Mouse (Mus musculus): ENCODE results near the gene Tmem131. TPM values are rescaled to one million over a fixed set of nuclear protein-coding genes. Genes with fewer than 3 reads are reported as not detected.
"Not testable (repeated sequence)": the region's sequence is repeated elsewhere in the genome, so short reads cannot be mapped to it uniquely, and the experiment has no call there.

The Tmem131 gene
- polyA plus RNA-seq, 1 experiment from 2014 or later, result 14.7 TPM

- no peak for ATAC-seq (ENCODE audit: insufficient number of reproducible peaks, low FRiP score, low TSS enrichment, low read depth)
- WGBS, result 19% methylated on average over 7 of the region's 7 CpGs
Observed at GRCm38 (mm10) chr1:36914455-36915199, 28.8 kb downstream of the Tmem131 start.

GRCm38 (mm10) chr1:36913806-36914205 lies 29.7 kb downstream of the Tmem131 start:
- Histone ChIP-seq H3K4me2 (replicated peaks) (no peak overlapping the region), H3K4me1 (peaks cover 21% of the 10 kb centered on the region), H3K9me3 (replicated peaks) (no peaks in the 10 kb centered on the region), H3K27ac (replicated peaks) (no peak overlapping the region), H3K27me3 (no peaks in the 10 kb centered on the region), H3K9ac (no peak overlapping the region), H3K36me3 (no peaks in the 10 kb centered on the region), H3K4me3 (replicated peaks) (no peak overlapping the region)
- no peak for ATAC-seq (ENCODE audit: insufficient number of reproducible peaks, low FRiP score, low TSS enrichment, low read depth)
- WGBS, result 87% methylated on average over 7 of the region's 7 CpGs

More at GRCm38 (mm10) chr1:36914455-36915199, 28.8 kb downstream of the Tmem131 start:
- peak overlapping the region; percentile 49; the same call in 1 of the 2 replicates for H3K27ac ChIP-seq (replicated peaks)
- H3K4me2 ChIP-seq (replicated peaks), result no peak overlapping the region
- H3K9ac ChIP-seq, result no peak overlapping the region
- H3K4me1 ChIP-seq, result peaks cover 24% of the 10 kb centered on the region
- H3K36me3 ChIP-seq, result no peaks in the 10 kb centered on the region
- H3K4me3 ChIP-seq (replicated peaks), result no peak overlapping the region
- no peaks in the 10 kb centered on the region for H3K27me3 ChIP-seq
- H3K9me3 ChIP-seq (replicated peaks), result no peaks in the 10 kb centered on the region

GRCm38 (mm10) chr1:36912239-36912638 lies 31.2 kb downstream of the Tmem131 start:
- 100% methylated on average over 1 of the region's 1 CpGs for WGBS
- Histone ChIP-seq H3K9ac (no peak overlapping the region), H3K27me3 (no peaks in the 10 kb centered on the region), H3K27ac (replicated peaks) (no peak overlapping the region), H3K4me1 (peaks cover 21% of the 10 kb centered on the region), H3K4me3 (replicated peaks) (no peak overlapping the region), H3K4me2 (replicated peaks) (no peak overlapping the region), H3K36me3 (no peaks in the 10 kb centered on the region), H3K9me3 (replicated peaks) (no peaks in the 10 kb centered on the region)
- no peak for ATAC-seq (ENCODE audit: insufficient number of reproducible peaks, low FRiP score, low TSS enrichment, low read depth)

- no peak for ATAC-seq (ENCODE audit: insufficient number of reproducible peaks, low FRiP score, low TSS enrichment, low read depth)
- Histone ChIP-seq H3K4me1 (peaks cover 21% of the 10 kb centered on the region), H3K9me3 (replicated peaks) (no peaks in the 10 kb centered on the region), H3K4me3 (replicated peaks) (no peak overlapping the region), H3K4me2 (replicated peaks) (no peak overlapping the region), H3K36me3 (no peaks in the 10 kb centered on the region), H3K9ac (no peak overlapping the region), H3K27ac (replicated peaks) (no peak overlapping the region), H3K27me3 (no peaks in the 10 kb centered on the region)
- 89% methylated on average over 3 of the region's 3 CpGs for WGBS
Observed at GRCm38 (mm10) chr1:36911603-36912002, 31.9 kb downstream of the Tmem131 start.

- Histone ChIP-seq H3K9ac (no peak overlapping the region), H3K4me2 (replicated peaks) (no peak overlapping the region), H3K27ac (replicated peaks) (no peak overlapping the region), H3K4me3 (replicated peaks) (no peak overlapping the region), H3K9me3 (replicated peaks) (no peaks in the 10 kb centered on the region), H3K27me3 (no peaks in the 10 kb centered on the region), H3K4me1 (peaks cover 14% of the 10 kb centered on the region), H3K36me3 (no peaks in the 10 kb centered on the region)
- WGBS, result 73% methylated on average over 5 of the region's 5 CpGs
- no peak for ATAC-seq (ENCODE audit: insufficient number of reproducible peaks, low FRiP score, low TSS enrichment, low read depth)
Observed at GRCm38 (mm10) chr1:36910397-36910796, 33.1 kb downstream of the Tmem131 start.

GRCm38 (mm10) chr1:36909965-36910364 lies 33.5 kb downstream of the Tmem131 start:
- not testable (repeated sequence) for H3K27me3 ChIP-seq; H3K36me3 ChIP-seq; ATAC-seq (ENCODE audit: insufficient number of reproducible peaks, low FRiP score, low TSS enrichment, low read depth); H3K9ac ChIP-seq; H3K9me3 ChIP-seq (replicated peaks); H3K27ac ChIP-seq (replicated peaks); H3K4me3 ChIP-seq (replicated peaks); H3K4me2 ChIP-seq (replicated peaks)
- 75% methylated on average over 7 of the region's 7 CpGs for WGBS
- peaks cover 14% of the 10 kb centered on the region for H3K4me1 ChIP-seq

GRCm38 (mm10) chr1:36905216-36905615 lies 38.2 kb downstream of the Tmem131 start:
- H3K9me3 ChIP-seq (replicated peaks), result no peaks in the 10 kb centered on the region
- no peak overlapping the region for H3K4me2 ChIP-seq (replicated peaks)
- no peak for ATAC-seq (ENCODE audit: insufficient number of reproducible peaks, low FRiP score, low TSS enrichment, low read depth)
- WGBS, result 73% methylated on average over 3 of the region's 3 CpGs
- H3K36me3 ChIP-seq, result no peaks in the 10 kb centered on the region
- H3K9ac ChIP-seq, result no peak overlapping the region
- no peak overlapping the region for H3K4me3 ChIP-seq (replicated peaks)
- H3K27me3 ChIP-seq, result no peaks in the 10 kb centered on the region
- H3K27ac ChIP-seq (replicated peaks), result no peak overlapping the region
- H3K4me1 ChIP-seq, result peaks cover 20% of the 10 kb centered on the region; the same call in 1 of the 2 replicates

GRCm38 (mm10) chr1:36904489-36904888 lies 39.0 kb downstream of the Tmem131 start:
- Histone ChIP-seq H3K9me3 (replicated peaks) (no peaks in the 10 kb centered on the region), H3K4me1 (peaks cover 20% of the 10 kb centered on the region; the same call in 1 of the 2 replicates), H3K9ac (no peak overlapping the region), H3K36me3 (no peaks in the 10 kb centered on the region), H3K27me3 (no peaks in the 10 kb centered on the region), H3K4me3 (replicated peaks) (no peak overlapping the region), H3K4me2 (replicated peaks) (no peak overlapping the region), H3K27ac (replicated peaks) (peak overlapping the region; percentile 18)
- no peak for ATAC-seq (ENCODE audit: insufficient number of reproducible peaks, low FRiP score, low TSS enrichment, low read depth)
- WGBS, result 52% methylated on average over 6 of the region's 6 CpGs

GRCm38 (mm10) chr1:36904084-36904451 lies 39.4 kb downstream of the Tmem131 start:
- Histone ChIP-seq H3K4me1 (peaks cover 20% of the 10 kb centered on the region; the same call in 1 of the 2 replicates), H3K36me3 (no peaks in the 10 kb centered on the region), H3K9ac (no peak overlapping the region), H3K27me3 (no peaks in the 10 kb centered on the region), H3K27ac (replicated peaks) (no peak overlapping the region), H3K4me2 (replicated peaks) (no peak overlapping the region), H3K9me3 (replicated peaks) (no peaks in the 10 kb centered on the region), H3K4me3 (replicated peaks) (no peak overlapping the region)
- ATAC-seq (ENCODE audit: insufficient number of reproducible peaks, low FRiP score, low TSS enrichment, low read depth), result no peak
- 53% methylated on average over 3 of the region's 3 CpGs for WGBS

GRCm38 (mm10) chr1:36903376-36904083 lies 39.9 kb downstream of the Tmem131 start:
- 88% methylated on average over 15 of the region's 15 CpGs for WGBS
- Histone ChIP-seq H3K27ac (replicated peaks) (no peak overlapping the region), H3K4me3 (replicated peaks) (no peak overlapping the region), H3K36me3 (no peaks in the 10 kb centered on the region), H3K4me1 (peaks cover 20% of the 10 kb centered on the region; the same call in 1 of the 2 replicates), H3K9me3 (replicated peaks) (no peaks in the 10 kb centered on the region), H3K4me2 (replicated peaks) (no peak overlapping the region), H3K9ac (no peak overlapping the region), H3K27me3 (no peaks in the 10 kb centered on the region)
- no peak for ATAC-seq (ENCODE audit: insufficient number of reproducible peaks, low FRiP score, low TSS enrichment, low read depth)

GRCm38 (mm10) chr1:36902533-36903315 lies 40.7 kb downstream of the Tmem131 start:
- Histone ChIP-seq H3K4me3 (replicated peaks) (no peak overlapping the region), H3K27me3 (no peaks in the 10 kb centered on the region), H3K9me3 (replicated peaks) (no peaks in the 10 kb centered on the region), H3K4me1 (peaks cover 20% of the 10 kb centered on the region; the same call in 1 of the 2 replicates), H3K9ac (no peak overlapping the region), H3K27ac (replicated peaks) (no peak overlapping the region), H3K36me3 (no peaks in the 10 kb centered on the region), H3K4me2 (replicated peaks) (no peak overlapping the region)
- ATAC-seq (ENCODE audit: insufficient number of reproducible peaks, low FRiP score, low TSS enrichment, low read depth), result no peak
- WGBS, result 83% methylated on average over 11 of the region's 11 CpGs

Data from embryonic facial prominence, embryonic 15.5 days (tissue).